Mouse (Mus musculus): Measurements from ENCODE around the gene Psmc3ip.

DNA sequence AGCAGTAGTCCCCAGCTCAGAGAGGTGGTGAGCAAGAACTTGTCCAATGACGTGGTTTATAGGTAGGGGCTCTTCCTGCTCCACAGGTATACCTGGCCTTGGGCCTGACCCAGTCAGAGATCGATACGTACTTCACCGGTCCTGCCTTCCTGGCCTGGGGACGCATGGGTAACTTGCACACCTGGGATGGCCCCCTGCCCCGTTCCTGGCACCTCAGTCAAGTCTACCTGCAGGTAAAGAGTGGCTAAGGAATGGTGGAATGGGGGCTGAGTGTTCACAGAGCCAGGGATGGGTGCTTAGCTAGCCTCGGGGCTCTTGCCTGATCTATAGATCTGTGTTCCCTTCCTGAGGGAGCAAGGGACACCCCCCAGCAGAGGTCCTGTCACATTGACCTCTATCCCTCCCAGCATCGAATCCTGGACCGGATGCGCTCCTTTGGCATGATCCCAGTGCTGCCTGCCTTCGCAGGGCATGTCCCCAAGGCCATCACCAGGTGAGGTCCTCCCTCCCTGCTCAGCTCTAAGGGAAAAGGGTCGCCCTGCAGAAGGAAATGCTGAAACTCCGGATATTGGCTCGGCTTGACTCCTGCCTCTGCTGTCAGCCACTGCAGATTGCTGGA is 23.3 kb downstream of the Psmc3ip start:
- no peak for TF ChIP-seq EP300 (optimal IDR thresholded peaks at IDR 0.05)
- TF ChIP-seq CTCF (IDR thresholded peaks at IDR 0.05; ENCODE audit: low read depth), result no peak

Data from stomach, postnatal 0 days (tissue).